Mouse (Mus musculus) mouse trophoblast stem cell (cell line): ENCODE measurements at regions not wholly inside any gene's neighbourhood (a gene's known extent, or its start where the extent isn't known, plus 50 kb on each side); places are given as distances from the start of the nearest gene placed in this dataset.

ENCODE experiments used
- in situ Hi-C, 2 experiments: fragments of 300-500 bp; cut with MseI, MboI; formaldehyde crosslinking; loops; 2 replicates in 1 of 2; 3 replicates in 1 of 2; pipeline ENCODE4 v1.15.1; 2025

DNA sequence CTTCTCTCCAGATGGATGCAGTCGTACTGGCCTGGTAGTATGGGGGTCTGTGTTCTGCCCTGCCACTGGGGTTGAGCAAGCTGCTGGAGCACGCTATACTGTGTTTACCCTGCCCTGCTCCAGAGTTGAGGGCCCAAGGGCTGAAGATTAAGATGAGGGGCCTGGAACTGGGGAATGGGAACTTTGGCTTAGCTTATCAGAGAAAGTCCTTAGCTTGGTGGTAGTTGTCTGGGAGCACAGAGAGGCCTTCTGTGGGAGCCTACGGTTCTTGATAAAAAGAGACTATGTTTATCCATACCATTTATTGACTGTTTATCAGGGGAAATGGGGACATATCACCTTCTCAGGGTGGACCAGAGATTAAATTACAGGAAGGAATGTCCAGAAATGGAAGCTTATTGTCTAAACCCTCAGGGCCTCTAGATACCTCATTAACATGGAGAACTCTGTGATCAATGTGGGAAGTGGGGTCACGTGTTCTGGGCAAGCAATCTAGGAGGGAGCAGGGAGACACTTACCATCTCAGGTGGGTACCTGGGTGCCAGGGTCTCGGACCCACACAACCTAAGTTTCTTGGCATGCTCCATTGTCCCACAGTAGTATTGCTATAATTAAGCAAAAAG, 58.7 kb downstream of the Mycn start:
- in situ Hi-C loops: no loop called here

DNA sequence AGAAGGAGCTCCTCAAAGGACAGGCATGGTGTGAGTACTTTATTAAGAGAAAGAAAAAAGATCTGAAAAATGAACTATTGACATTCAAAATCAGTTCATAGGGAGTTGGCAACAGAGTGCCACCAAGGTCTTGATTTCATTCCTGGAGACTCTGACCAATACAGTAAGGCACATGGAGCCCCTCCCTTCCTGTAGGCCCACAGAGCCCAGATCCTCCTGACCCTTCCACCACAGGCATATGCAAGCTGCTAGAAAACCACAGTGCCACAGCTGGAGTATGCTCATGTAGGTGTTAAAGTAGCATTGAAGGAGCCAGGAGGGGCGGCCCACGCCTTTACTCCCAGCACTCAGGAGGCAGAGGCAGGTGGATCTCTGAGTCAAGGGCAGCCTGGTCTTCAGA, 63.7 kb downstream of the Mycn start:
- in situ Hi-C loops: no loop called here

DNA sequence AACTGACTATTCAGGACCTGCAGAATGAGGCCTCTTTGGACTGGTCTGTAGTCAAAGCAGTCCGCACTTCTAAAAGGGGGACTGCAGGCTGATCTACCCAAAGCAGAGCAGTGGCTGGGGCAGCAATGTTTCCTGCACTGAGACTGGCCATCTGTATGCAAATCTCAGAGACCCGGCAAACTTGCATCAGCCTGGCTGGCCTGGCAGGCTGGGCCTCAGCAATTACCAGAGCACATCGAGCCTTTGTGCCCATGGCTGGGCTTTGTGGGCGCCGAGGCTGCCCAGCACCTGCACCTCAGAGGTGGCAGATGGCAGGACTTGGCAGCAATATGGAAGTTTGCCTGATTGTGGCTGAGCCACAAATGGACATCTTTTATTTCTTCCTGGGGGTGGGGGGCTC, 64.2 kb downstream of the Mycn start:
- in situ Hi-C loops: no loop called here

DNA sequence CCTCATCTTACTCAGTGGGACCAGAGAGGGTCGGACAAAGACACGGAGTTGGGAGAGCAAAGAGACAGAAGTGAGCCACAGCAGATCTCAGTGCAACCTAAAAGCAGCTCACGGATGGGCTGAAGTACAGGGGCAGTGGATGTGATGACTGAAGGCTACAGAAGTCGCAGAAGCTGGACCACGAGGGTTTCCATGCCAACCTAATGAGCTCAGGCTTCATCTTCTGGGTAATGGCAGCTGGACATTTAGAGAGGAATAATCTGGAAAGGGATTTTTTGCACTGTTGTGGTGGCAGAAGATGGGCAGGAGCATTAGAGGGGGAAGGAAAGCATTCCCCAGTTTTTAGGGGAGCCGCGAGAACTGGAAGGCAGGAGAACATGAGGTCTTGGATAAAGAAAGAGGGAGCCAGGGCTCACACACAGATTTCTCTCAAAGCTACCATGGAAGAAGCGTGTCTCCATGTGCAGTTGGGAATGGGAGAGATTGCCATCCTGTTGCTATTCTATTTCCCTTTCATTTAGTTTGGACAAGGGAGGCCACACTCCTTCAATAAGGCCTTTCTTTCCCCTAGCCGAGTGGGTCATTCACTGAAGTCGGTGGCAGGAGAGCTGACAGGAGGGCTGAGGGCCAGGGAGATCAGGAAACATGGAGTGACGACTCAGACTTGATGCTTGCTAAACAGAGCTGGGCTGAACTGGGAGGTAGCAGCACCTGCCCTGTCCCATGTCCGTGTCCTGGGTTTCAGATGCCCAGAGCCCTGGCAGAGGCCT, 65.6 kb downstream of the Mycn start:
- in situ Hi-C loops: no loop called here

DNA sequence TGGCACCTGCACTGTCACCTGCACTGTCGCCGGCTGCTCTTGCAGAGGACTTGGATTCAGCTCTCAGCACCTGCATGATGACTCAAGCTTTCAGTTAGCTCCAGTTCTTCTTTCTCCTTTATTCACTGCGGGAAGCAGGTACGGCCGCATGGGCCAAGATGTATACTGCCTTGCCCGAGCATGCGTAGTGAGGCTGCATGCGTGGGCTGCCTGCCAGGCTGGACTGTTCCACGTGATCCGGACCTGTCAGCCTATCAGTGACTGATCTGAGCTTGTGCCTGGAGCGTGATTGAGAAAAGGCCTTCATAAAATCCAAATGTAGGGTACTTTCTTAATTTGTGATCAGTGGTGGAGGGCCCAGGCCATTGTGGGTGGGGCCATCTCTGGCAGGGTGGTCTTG, 68.2 kb downstream of the Mycn start:
- in situ Hi-C loops: no loop called here

DNA sequence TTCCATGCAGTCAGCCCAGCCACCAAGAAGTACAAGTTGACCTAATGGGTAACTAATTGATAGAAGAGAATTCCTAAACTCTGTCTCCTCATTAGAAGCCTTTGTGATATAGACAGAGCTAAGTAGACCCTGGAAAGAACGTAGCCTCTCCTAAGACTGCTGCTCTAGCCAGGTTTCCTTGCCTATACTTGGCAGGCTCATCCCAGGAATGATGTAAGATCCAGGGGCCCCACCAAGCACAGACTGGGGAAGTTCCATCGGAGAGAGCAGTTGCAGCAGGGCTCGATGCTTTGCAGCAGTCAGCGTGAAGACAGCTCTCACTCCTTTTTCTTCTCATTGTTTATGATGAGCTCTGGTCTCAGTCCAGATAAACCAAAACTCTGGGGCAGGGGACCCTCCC, 68.7 kb downstream of the Mycn start:
- in situ Hi-C loops: no loop called here

DNA sequence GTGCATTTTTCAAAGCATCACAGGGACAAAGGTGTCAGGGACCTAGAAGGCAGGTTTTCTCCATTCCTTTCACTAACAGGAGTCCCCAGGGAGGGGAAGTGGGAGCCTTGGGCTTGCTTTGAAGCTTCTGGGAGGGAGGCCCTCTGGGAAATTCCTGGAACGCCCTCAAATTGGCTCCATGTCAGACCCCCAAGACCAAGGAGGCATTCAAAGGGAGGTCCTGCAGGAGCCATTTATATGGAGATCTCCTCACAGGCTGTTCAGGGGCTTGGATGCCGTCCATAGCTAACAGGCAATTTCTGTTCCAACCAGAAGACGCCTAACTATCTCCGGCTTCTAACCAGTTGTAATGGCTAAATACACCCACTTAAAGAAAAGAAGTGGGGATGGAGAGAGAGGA, 70.4 kb downstream of the Mycn start:
- in situ Hi-C loops: no loop called here

DNA sequence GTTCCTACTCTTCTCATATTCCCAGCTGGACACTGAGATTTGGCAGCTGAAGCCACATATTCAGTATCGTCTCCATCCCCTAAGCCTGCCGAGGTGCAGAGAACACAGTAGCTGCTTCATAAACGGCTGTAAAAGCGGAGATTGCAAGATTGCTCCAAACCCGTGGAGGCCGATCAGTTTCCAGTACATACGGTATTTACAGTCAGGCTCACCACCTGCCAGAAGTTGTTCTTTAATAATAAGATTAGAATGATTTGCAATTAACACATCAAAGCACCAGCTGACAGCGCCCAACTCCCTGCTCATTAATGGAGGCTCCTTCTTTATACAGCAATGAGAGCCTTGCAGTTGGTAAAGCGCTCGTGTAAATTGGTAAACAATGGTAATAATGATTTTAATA, 75.1 kb downstream of the Mycn start:
- in situ Hi-C loops: no loop called here

DNA sequence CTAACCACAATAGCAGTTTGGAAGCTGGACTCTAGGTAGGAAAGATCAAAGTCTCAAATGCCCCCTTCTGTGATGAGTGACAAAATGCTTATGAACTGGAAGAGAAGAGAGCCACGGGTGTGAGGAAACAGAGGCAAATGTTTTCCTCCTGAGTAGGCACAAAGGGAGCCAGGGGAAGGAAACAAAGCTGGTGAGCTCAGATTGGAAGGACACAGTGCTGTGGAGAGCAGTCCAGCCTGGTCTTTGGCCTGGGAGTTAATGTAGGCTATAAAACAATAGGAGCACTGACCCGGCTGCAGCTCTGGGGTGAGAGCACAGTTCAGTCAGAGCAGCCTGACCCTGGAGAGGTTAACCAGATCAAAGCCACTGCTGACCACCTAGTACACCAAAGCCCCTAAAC, 91.0 kb downstream of the Mycn start:
- in situ Hi-C loops: no loop called here

DNA sequence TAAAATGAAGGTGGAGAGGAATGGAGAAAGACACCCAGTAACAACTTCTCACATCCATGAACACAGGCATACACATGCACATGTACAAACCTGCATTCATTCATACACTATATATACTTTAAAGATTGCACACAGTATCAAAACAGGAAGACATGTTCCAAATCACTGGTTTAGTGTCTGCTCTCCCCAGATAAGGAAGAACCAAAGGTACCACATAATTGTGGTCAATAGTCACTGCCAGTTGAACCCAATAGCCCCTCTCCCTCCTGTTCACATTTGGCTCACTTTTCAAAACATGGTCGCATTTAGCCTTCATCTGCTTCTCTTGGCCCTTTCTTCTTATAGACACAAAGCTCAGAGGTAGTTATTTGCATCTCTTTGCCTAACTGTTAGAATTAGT, 95.0 kb downstream of the Mycn start:
- in situ Hi-C loops: no loop called here

DNA sequence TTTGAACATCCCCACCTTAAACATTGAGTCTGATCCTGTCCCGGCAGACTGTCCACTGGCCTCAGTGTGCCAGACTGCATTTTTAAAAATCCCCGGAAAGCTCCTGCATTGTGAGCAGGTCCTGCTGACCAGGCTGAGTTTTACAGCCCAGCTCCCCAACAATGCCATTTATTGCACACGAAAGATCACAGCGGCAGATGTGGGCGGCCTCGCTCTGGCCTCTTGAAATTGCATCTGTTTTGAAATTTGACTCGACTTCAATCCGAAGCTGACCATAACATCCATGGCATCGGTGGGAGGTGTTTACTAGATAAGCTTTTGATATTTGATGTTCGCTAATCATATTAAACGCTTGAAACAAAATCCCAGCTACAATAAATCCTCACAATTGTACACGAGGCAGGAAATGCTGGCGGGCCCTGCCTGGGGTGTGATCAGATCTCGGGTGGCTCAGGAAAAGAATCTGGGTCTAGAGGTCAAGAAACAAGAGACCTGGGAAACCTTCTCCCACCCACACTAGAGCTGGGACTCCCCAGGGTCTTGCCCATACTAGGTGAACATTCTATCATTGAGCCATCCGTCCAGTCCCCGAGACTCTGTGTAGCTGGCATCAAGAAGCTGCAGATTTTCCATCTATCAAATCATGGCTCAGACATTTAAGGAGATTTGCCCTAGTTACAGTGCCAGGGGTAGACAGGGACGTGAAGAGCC, 99.3 kb downstream of the Mycn start:
- in situ Hi-C loops: no loop called here

DNA sequence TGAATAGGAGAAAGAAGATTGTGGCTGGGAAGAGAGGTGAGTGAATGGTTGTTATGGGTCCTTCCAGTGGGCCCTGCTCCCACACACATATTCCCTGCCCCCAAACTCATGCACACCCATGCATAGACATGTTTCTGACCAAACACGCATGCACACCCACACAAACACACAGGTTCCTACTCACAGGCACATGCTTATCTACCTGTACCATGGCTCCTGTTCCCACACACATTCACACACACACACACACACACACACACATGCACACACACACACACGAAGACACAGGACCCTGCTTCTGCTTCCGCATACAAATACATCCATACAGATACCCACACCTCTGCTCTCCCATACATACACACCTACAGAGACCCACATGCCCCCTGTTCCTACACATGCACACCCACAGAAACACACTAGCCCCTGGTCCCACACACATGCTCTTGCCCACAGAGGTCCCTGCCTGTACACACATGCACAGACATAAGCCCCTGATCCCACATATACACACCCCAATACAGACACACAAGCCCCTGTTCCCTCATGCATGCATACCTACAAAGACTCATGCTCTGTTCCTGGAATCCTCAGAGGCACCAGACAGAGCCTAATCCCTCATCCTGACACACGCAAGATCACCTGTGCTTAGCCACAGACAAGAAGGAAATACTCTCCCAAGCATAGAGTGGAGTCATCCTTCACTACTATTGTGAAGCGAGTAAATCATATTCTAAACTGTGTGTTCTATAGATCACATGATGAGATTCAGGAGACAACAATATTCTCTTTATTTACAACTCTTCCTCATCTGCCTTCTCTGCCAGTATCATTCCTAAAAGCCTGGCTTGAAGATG, 100.1 kb downstream of the Mycn start:
- in situ Hi-C loops: no loop called here

DNA sequence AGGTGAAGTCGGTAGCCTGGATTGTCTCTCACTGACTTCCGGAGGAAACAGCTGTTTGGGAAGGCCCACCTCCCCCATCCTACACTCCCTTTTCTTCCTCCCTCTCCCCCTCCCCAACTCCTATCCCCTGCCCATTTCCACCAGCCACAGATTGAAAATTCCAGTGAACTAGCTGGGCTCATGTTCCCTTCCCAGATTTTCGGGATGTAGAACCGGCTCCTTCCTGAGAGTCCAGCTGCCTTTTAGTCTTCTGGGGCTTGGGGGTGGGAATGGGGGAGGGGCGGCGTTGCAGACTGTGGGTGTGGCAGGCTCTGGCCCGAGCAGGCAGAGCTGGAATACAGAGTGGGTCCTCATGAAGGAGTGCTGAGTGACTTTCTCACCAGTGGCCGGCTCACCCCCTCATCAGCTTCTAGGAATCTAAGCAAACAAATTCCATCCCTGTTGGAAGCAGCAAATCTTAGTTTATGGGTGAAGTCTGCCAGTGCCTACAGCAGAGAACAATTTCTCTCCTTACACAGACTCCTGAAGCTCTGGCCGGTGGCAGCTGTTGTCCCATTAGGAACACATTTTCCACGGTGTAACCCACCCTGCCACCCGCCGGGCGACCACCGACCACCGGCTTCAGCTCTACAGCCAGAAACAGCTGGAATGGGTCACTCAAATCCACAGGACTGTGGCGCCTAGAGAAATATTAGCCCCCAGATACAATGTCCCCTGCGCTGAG, 100.9 kb downstream of the Mycn start:
- in situ Hi-C loops: no loop called here

DNA sequence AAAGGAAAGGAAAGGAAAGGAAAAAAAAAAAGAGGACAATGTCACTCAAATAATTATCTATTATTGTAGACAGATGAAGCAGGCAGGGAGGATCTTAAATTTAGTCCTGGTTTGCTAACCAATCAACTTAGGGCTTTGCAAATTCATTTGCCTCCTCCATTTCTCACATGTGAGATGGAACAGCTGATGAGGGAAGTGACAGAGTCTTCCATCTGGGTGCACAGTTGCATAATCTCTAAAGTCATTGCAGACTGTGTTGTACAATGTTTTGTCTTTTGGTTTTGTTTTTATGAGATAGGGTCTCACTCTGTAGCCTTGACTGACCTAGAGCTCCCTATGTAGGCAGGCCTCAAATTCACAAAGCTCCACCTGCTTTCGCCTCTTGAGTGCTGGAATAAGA, 103.9 kb downstream of the Mycn start:
- in situ Hi-C loops: no loop called here

DNA sequence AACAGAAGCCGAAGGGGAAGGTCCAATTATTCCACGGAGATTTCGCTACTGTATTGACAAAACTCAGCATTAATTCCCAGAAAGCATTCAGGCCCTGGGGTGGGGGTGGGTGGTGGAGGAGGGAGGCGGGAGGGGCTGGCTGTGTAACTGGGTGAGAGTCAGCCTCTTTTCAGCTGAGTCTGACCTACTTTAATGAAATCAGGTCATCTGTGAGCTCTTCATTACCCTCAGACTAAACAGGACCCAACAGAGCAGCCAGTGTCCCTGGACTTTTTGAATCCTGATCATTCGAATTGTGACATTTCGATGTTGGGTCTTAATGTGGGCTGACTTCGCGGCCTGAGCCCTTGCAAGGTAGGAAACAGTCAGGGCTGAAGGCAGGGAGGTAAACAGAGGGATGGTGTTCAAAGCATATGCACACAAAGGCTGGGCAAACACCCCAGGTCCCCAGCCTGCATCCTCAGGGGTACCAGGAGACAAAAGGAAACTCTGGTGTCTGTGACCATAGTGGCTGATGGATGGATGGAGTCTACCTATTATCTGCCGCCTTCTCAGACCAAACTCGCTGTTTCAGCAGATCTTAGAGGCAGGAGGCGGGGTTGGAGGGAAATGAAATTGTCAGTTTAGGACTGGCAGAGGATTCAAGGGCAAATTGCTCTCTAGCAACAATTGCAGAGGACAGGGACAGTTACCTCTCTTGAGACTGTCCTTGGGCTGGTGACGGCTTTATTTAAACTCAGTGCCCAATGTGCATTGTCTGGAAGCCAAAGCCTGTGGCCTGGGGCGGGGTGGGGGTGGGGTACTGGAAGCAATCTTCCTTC, 113.7 kb downstream of the Mycn start:
- in situ Hi-C loops: no loop called here

DNA sequence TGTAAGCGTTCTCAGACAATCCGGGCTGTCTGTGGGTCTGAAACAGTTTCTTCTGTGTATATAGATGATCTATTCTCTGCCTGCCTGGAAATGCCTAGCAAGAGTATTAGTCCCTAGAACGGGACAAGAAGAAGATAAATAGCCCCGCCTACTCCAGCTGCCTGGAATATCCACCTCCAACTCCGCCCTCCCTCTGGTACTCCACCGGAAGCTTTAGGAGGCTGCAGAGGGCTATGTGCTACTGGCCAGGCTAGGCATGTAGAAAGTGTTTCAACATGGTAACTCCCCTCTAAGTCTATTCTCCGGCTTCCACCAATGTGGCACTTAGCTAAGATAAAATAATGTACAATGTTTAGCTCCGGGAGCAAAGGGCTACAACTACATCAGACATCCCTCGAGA, 114.3 kb downstream of the Mycn start:
- in situ Hi-C loops: no loop called here

DNA sequence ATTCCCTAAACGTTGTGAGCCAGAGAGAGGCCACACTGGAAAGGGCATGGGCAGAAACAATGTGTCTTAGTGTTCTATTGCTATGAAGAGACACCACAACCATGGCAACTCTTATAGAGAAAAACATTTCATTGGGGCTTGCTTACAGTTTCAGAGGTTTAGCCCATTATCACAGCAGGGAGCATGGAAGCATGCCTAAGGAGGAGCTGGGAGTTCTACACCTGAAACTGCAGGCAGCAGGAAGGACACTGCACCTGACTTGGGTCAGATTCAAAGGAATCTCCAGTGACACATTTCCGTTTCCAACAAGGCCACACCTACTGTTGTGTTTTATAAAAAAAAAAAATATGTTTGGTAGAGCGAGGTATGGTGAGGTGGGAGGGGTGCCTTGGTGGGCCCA, 115.3 kb downstream of the Mycn start:
- in situ Hi-C loops: no loop called here

DNA sequence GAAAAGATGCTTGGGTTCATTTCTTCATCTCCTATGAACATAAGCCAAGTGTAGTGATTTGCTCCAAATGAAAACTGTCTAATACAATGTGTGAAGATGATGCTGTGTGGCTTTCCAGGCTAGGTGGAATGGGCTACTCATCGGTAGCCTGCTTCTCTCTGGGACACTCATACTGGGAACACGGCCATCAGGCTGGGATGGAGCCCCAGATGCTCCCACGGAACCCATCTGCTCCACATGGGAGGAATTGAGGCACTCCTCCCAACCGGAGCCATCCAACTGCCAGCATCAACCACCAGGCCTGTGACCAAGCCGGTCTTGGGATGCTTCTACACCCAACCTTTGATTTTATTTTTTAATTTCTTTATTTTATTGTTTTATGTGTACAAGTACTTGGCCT, 115.9 kb downstream of the Mycn start:
- in situ Hi-C loops: no loop called here

DNA sequence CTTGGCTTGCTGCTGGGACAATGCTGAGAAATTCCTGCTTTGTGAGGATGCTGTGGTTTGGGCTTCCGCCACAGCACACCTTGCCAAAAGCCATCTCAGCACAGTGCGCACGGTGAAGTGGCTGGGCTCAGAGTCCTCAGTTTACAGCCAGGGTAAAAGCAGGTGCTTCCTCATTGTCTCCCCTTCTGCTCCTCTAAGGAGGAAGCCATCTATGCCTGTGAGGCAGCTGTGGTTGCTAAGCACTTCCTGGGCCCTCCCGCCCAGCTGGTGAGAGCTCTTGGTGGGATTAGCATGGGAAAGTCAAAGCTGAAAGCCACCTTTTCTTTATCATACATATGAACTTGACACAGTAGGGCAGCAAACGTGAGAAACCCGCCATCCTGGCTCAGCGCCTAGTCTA, 120.2 kb downstream of the Mycn start:
- in situ Hi-C loops: no loop called here

DNA sequence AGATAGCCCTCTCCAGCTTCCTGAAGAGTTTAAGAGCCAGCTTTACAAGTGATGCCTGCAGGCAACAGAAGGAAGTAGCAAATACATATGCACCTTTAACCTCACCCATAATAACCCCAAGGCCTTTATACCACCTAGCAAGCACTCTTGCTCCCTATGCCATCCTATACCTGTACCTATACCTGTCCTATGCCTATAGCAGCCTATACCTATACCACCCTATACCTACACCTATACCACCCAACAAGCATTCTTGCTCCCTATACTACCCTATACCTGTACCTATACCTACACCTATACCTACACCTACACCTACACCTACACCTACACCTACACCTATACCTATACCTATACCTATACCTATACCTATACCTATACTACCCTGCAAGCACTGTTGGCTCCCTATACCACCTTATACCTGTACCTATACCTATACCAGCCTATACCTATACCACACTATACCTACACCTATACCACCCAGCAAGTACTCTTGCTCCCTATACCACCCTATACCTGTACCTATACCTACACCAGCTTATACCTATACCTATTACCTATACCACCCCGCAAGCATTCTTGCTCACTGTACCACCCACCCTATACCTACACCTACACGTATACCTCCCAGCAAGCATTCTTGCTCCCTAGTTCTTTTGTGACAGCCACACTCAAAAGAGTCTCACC, 120.9 kb downstream of the Mycn start:
- in situ Hi-C loops: no loop called here
